Mouse (Mus musculus): ENCODE measurements around the gene Tut1. TPM values are rescaled to one million over a fixed set of nuclear protein-coding genes. Genes with fewer than 3 reads are reported as not detected.

Tut1 gene
- polyA plus RNA-seq, 1 experiment from 2014 or later = 19.9 TPM

DNA sequence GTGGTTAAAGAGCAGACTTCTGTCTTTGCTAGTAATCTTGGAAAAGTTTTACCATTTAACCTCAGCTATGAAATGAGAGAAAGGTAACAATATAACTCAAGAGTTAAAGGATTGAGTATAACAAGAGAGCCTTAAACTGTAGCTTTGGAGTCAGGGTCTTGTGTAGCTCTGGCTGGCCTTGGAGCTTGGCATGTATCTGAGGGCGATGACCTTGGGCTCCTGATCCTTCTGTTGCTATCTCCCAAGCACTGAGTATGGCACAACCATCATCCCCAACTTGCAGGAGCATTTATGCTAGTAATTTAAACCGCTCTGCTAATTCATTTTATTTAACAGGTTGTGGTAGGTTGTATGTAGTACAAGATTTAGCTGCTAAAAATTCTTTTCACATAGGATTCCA, 21.8 kb downstream of the Tut1 start:
- Histone ChIP-seq H3K27ac (no peak overlapping the region), H3K4me3 (replicated peaks; ENCODE audit: low read depth, low read length) (no peak overlapping the region), H3K27me3 (ENCODE audit: insufficient read depth, low read length) (no peaks in the 10 kb centered on the region), H3K9ac (ENCODE audit: low read depth, low read length) (no peak overlapping the region), H3K9me3 (replicated peaks; ENCODE audit: low read length) (no peaks in the 10 kb centered on the region), H3K4me2 (ENCODE audit: low read length) (no peak overlapping the region), H3K36me3 (ENCODE audit: insufficient read depth, low read length) (peaks cover 66% of the 10 kb centered on the region), H3K4me1 (replicated peaks; ENCODE audit: insufficient read depth, low read length) (no peaks in the 10 kb centered on the region)
- TF ChIP-seq CTCF (IDR thresholded peaks at IDR 0.05; ENCODE audit: low read depth) = no peak
- DNase-seq (ENCODE audit: low spot score) (no peak), ATAC-seq (replicated peaks; ENCODE audit: low FRiP score, low read depth) (no peak)
- WGBS = 95% methylated on average over 2 of the region's 2 CpGs

DNA sequence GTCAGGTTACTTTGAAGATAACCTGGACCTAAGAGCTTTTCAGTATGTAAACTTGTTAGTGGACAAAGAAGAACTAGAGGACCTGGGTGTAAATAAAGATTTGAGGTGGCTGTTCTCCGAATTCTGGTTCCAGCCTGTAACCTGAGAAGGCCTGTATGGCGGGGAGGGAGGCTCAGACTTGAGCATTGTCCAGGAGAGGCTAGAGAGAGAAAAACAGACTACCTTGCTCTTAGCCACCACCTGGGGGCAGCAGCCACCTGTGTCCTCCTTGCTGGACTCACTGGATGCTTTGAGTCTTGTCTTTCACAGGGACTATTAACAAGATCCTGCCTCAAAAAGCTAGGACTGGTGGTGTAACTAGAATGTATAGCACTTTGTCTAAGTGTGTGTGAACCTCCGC, 22.9 kb downstream of the Tut1 start:
- Histone ChIP-seq H3K27ac (no peak overlapping the region; the same call in 1 of the 2 replicates), H3K4me1 (replicated peaks; ENCODE audit: insufficient read depth, low read length) (no peaks in the 10 kb centered on the region), H3K36me3 (ENCODE audit: insufficient read depth, low read length) (peaks cover 56% of the 10 kb centered on the region), H3K4me2 (ENCODE audit: low read length) (no peak overlapping the region), H3K4me3 (replicated peaks; ENCODE audit: low read depth, low read length) (no peak overlapping the region), H3K9ac (ENCODE audit: low read depth, low read length) (no peak overlapping the region), H3K27me3 (ENCODE audit: insufficient read depth, low read length) (no peaks in the 10 kb centered on the region), H3K9me3 (replicated peaks; ENCODE audit: low read length) (no peaks in the 10 kb centered on the region)
- peak; percentile 86 for TF ChIP-seq CTCF (IDR thresholded peaks at IDR 0.05; ENCODE audit: low read depth)
- ATAC-seq (replicated peaks; ENCODE audit: low FRiP score, low read depth) (peak; percentile 77), DNase-seq (ENCODE audit: low spot score) (peak; percentile 90)
- WGBS = 41% methylated on average over 3 of the region's 3 CpGs

DNA sequence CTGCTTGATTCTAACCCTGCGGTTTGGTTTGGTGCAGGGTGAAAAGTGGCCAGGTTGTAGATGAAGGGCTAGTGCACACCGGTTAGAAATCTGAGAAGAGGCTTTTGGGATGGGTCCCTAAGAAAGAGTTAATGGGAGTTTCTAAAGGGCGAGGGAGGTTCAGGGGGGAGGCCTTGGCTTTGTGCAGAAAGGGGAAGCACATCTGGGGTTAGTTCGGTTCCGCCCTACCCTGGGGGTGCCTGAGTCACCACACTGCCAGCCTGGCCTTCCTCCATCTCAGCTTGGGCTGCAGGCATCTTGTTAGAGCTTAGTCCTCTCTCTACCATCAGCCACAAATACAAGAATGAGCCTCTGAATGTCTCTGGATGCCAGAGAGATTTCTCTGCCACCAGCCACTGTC, 27.1 kb downstream of the Tut1 start:
- Histone ChIP-seq H3K9ac (ENCODE audit: low read depth, low read length) (no peak overlapping the region), H3K36me3 (ENCODE audit: insufficient read depth, low read length) (peaks cover 24% of the 10 kb centered on the region), H3K4me3 (replicated peaks; ENCODE audit: low read depth, low read length) (no peak overlapping the region), H3K9me3 (replicated peaks; ENCODE audit: low read length) (no peaks in the 10 kb centered on the region), H3K27me3 (ENCODE audit: insufficient read depth, low read length) (no peaks in the 10 kb centered on the region), H3K4me2 (ENCODE audit: low read length) (no peak overlapping the region), H3K4me1 (replicated peaks; ENCODE audit: insufficient read depth, low read length) (peaks cover 17% of the 10 kb centered on the region), H3K27ac (no peak overlapping the region)
- no peak for TF ChIP-seq CTCF (IDR thresholded peaks at IDR 0.05; ENCODE audit: low read depth)
- DNase-seq (ENCODE audit: low spot score) (no peak), ATAC-seq (replicated peaks; ENCODE audit: low FRiP score, low read depth) (no peak)
- WGBS = 41% methylated on average over 5 of the region's 5 CpGs

DNA sequence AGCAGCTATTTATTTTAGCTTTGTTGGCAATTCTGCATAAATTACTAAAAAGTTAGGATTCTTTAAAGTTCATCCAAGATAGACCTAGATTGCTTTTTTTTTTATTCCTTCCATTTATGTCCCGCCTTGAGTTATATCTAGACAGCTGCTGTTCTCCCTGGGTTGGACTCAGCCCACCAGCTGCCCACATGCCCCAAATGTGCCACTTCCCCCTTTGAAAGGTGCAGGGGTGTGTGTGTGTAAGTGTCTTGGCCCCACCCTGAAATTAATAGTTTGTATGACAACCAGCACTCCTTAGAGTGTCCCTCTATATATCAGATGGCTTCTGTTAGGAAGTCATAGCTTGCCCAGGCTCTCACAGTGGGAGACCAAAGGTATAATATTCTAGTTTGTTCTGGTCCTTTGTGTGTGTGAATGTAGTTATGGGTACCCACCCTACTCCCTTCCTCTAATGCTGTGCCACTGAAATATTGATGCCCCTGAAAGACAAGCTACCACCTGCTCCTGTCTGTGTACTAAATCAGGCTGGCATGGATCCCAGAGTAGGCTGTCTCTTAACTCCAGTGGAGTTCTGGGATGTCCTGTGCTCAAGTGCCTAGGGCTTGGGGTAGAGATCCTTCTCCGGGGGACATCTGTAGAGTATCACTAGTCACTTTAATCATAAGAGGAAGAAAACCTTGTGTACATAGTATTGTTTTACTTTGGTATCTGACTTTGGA, 28.0 kb downstream of the Tut1 start:
- Histone ChIP-seq H3K9ac (ENCODE audit: low read depth, low read length) (no peak overlapping the region), H3K27ac (no peak overlapping the region), H3K4me2 (ENCODE audit: low read length) (no peak overlapping the region), H3K4me1 (replicated peaks; ENCODE audit: insufficient read depth, low read length) (peaks cover 17% of the 10 kb centered on the region), H3K36me3 (ENCODE audit: insufficient read depth, low read length) (peaks cover 22% of the 10 kb centered on the region), H3K4me3 (replicated peaks; ENCODE audit: low read depth, low read length) (no peak overlapping the region), H3K27me3 (ENCODE audit: insufficient read depth, low read length) (no peaks in the 10 kb centered on the region), H3K9me3 (replicated peaks; ENCODE audit: low read length) (no peaks in the 10 kb centered on the region)
- no peak for TF ChIP-seq CTCF (IDR thresholded peaks at IDR 0.05; ENCODE audit: low read depth)
- no peak for DNase-seq (ENCODE audit: low spot score)
- WGBS = 84% methylated on average over 2 of the region's 2 CpGs
- no peak for ATAC-seq (replicated peaks; ENCODE audit: low FRiP score, low read depth)

GRCm38 (mm10) chr19:8982303-8983149, 28.9 kb downstream of the Tut1 start:
- 41% methylated on average over 5 of the region's 5 CpGs for WGBS
- ATAC-seq (replicated peaks; ENCODE audit: low FRiP score, low read depth) = no peak
- peaks cover 17% of the 10 kb centered on the region for H3K4me1 ChIP-seq (replicated peaks; ENCODE audit: insufficient read depth, low read length)

GRCm38 (mm10) chr19:8983150-8983650, 29.6 kb downstream of the Tut1 start:
- no peak; the same call in 1 of the 2 replicates for ATAC-seq (replicated peaks; ENCODE audit: low FRiP score, low read depth)
- H3K4me1 ChIP-seq (replicated peaks; ENCODE audit: insufficient read depth, low read length) = peaks cover 17% of the 10 kb centered on the region
- no peaks in the 10 kb centered on the region for H3K27me3 ChIP-seq (ENCODE audit: insufficient read depth, low read length)
- 24% methylated on average over 4 of the region's 4 CpGs for WGBS
- peaks cover 8% of the 10 kb centered on the region for H3K36me3 ChIP-seq (ENCODE audit: insufficient read depth, low read length)
- H3K4me3 ChIP-seq (replicated peaks; ENCODE audit: low read depth, low read length) = no peak overlapping the region
- no peak overlapping the region for H3K9ac ChIP-seq (ENCODE audit: low read depth, low read length)
- no peak for TF ChIP-seq CTCF (IDR thresholded peaks at IDR 0.05; ENCODE audit: low read depth)
- H3K4me2 ChIP-seq (ENCODE audit: low read length) = no peak overlapping the region
- no peaks in the 10 kb centered on the region for H3K9me3 ChIP-seq (replicated peaks; ENCODE audit: low read length)
- peak overlapping the region; percentile 54; the same call in 1 of the 2 replicates for H3K27ac ChIP-seq
- DNase-seq (ENCODE audit: low spot score) = peak; percentile 44

More at GRCm38 (mm10) chr19:8982303-8983149, 28.9 kb downstream of the Tut1 start:
- TF ChIP-seq CTCF (IDR thresholded peaks at IDR 0.05; ENCODE audit: low read depth) = no peak
- Histone ChIP-seq H3K4me2 (ENCODE audit: low read length) (no peak overlapping the region), H3K36me3 (ENCODE audit: insufficient read depth, low read length) (peaks cover 13% of the 10 kb centered on the region), H3K27me3 (ENCODE audit: insufficient read depth, low read length) (no peaks in the 10 kb centered on the region), H3K27ac (0 out of 2 replicates have a peak overlapping the region, but pooled peaks have one; percentile 54), H3K9me3 (replicated peaks; ENCODE audit: low read length) (no peaks in the 10 kb centered on the region), H3K4me3 (replicated peaks; ENCODE audit: low read depth, low read length) (no peak overlapping the region), H3K9ac (ENCODE audit: low read depth, low read length) (no peak overlapping the region)
- DNase-seq (ENCODE audit: low spot score) = no peak

Measured in kidney, postnatal 0 days (tissue).